In genomic region chr3:157979619-157980018, GRCm38 (mm10) we compare ENCODE assay signal across 23 mouse cellular contexts. TPM values are rescaled to one million over a fixed set of nuclear protein-coding genes. Genes with fewer than 3 reads are reported as not detected.
DNase-seq lines count a peak whose midpoint lies in the region; ATAC-seq lines count a peak whose summit lies in the region.
"Had no signal": no experiment of that assay in that cellular context is flagged by ENCODE, and none has a peak within 500 bp of the region (broad histone marks: within the 10 kb centered on the region; RNA-seq: fewer than 3 reads in every experiment).

No protein-coding gene starts in this region.

- H3K4me3 ChIP-seq in kidney, embryonic 15.5 days (replicated peaks): no peak overlapping the region
- no peak overlapping the region for H3K4me3 ChIP-seq in midbrain, embryonic 15.5 days
- H3K4me3 ChIP-seq in midbrain, embryonic 14.5 days (replicated peaks; ENCODE audit: low read depth, low read length): no peak overlapping the region
- H3K4me3 ChIP-seq: embryonic facial prominence, embryonic 13.5 days; embryonic facial prominence, embryonic 15.5 days; erythroblast, embryonic 14.5 days; forebrain, embryonic 10.5 days; forebrain, embryonic 12.5 days had no signal

- H3K9me3 ChIP-seq in kidney, embryonic 15.5 days (replicated peaks): no peaks in the 10 kb centered on the region
- no peaks in the 10 kb centered on the region for H3K9me3 ChIP-seq in midbrain, embryonic 15.5 days
- no peaks in the 10 kb centered on the region for H3K9me3 ChIP-seq in midbrain, embryonic 14.5 days (ENCODE audit: control insufficient read depth, low read length)
- H3K9me3 ChIP-seq: embryonic facial prominence, embryonic 13.5 days; embryonic facial prominence, embryonic 15.5 days; forebrain, embryonic 10.5 days; forebrain, embryonic 12.5 days had no signal

- DNase-seq in kidney, adult 11 months: no peak
- no peak for DNase-seq in midbrain, embryonic 14.5 days
- DNase-seq: adrenal gland, adult 2 months; adrenal gland, postnatal 10 days; adrenal gland, postnatal 25 days; cerebellum, adult 11 months; cerebellum, adult 18-20 months; cerebellum, adult 8-10 months; cerebellum, adult 9-11 months; cerebellum, postnatal 14 days; cerebellum, postnatal 36 days; embryo, embryonic 11 days had no signal

- H3K27me3 ChIP-seq in kidney, embryonic 15.5 days: no peaks in the 10 kb centered on the region
- H3K27me3 ChIP-seq in midbrain, embryonic 15.5 days (replicated peaks): no peaks in the 10 kb centered on the region
- no peaks in the 10 kb centered on the region for H3K27me3 ChIP-seq in midbrain, embryonic 14.5 days (ENCODE audit: control insufficient read depth, insufficient read depth, low read length)
- H3K27me3 ChIP-seq: CH12.LX; embryonic facial prominence, embryonic 13.5 days; embryonic facial prominence, embryonic 15.5 days; forebrain, embryonic 12.5 days had no signal

- H3K4me2 ChIP-seq in kidney, embryonic 15.5 days: no peak overlapping the region
- H3K4me2 ChIP-seq in midbrain, embryonic 15.5 days: no peak overlapping the region
- H3K4me2 ChIP-seq in midbrain, embryonic 14.5 days (ENCODE audit: low read length): no peak overlapping the region
- H3K4me2 ChIP-seq: embryonic facial prominence, embryonic 13.5 days; embryonic facial prominence, embryonic 15.5 days; forebrain, embryonic 12.5 days had no signal

- H3K36me3 ChIP-seq in kidney, embryonic 15.5 days: peaks cover 32% of the 10 kb centered on the region
- no peaks in the 10 kb centered on the region for H3K36me3 ChIP-seq in midbrain, embryonic 15.5 days (replicated peaks)
- no peaks in the 10 kb centered on the region for H3K36me3 ChIP-seq in midbrain, embryonic 14.5 days (ENCODE audit: control insufficient read depth, insufficient read depth, low read length)
- H3K36me3 ChIP-seq: forebrain, embryonic 12.5 days had no signal

- no peaks in the 10 kb centered on the region for H3K4me1 ChIP-seq in kidney, embryonic 15.5 days
- no peaks in the 10 kb centered on the region for H3K4me1 ChIP-seq in midbrain, embryonic 15.5 days
- H3K4me1 ChIP-seq in midbrain, embryonic 14.5 days (ENCODE audit: control insufficient read depth, insufficient read depth, low read length): no peaks in the 10 kb centered on the region
- H3K4me1 ChIP-seq: embryonic facial prominence, embryonic 13.5 days; embryonic facial prominence, embryonic 15.5 days; forebrain, embryonic 10.5 days; forebrain, embryonic 12.5 days had no signal

- H3K27ac ChIP-seq in kidney, embryonic 15.5 days: no peak overlapping the region
- no peak overlapping the region for H3K27ac ChIP-seq in midbrain, embryonic 15.5 days
- H3K27ac ChIP-seq in midbrain, embryonic 14.5 days (replicated peaks; ENCODE audit: low read depth, low read length): no peak overlapping the region
- H3K27ac ChIP-seq: embryonic facial prominence, embryonic 13.5 days; embryonic facial prominence, embryonic 15.5 days; forebrain, embryonic 10.5 days; forebrain, embryonic 12.5 days had no signal

- ATAC-seq in kidney, embryonic 15.5 days (replicated peaks; ENCODE audit: low FRiP score): peak; percentile 64; the same call in 1 of the 2 replicates
- 0 out of 2 replicates have a peak, but pooled peaks have one; percentile 50 for ATAC-seq in midbrain, embryonic 15.5 days (replicated peaks)
- ATAC-seq in midbrain, embryonic 14.5 days (ENCODE audit: low FRiP score, low TSS enrichment): no peak
- ATAC-seq in CD4-positive, CD25-positive, alpha-beta regulatory T cell, adult 4 months: no peak
- ATAC-seq: forebrain, embryonic 14.5 days; forebrain, embryonic 16.5 days had no signal

- H3K9ac ChIP-seq in kidney, embryonic 15.5 days: no peak overlapping the region
- no peak overlapping the region for H3K9ac ChIP-seq in midbrain, embryonic 15.5 days
- H3K9ac ChIP-seq in midbrain, embryonic 14.5 days (replicated peaks; ENCODE audit: low read length): no peak overlapping the region
- H3K9ac ChIP-seq: embryonic facial prominence, embryonic 13.5 days; embryonic facial prominence, embryonic 15.5 days; forebrain, embryonic 12.5 days had no signal

RNA-seq across cellular contexts. Expression of gene Ankrd13c, which starts 32.6 kb away (rescaled TPM):
- 24.6 and 25.3 TPM in 2 replicates for polyA plus RNA-seq in kidney, embryonic 15.5 days (2015; fragmentation: Nextera tagmentation; extraction: Ambion mirVana)
- 25.9 and 26.4 TPM in 2 replicates for polyA plus RNA-seq in midbrain, embryonic 15.5 days (2015; fragmentation: Nextera tagmentation; extraction: Ambion mirVana)
- 23.2 and 24.9 TPM in 2 replicates for polyA plus RNA-seq in midbrain, embryonic 14.5 days (2014; fragmentation: Nextera tagmentation; extraction: Ambion mirVana)
- 10 to 100 TPM; 35.1 to 47.3 TPM for polyA plus RNA-seq in CD4-positive, CD25-positive, alpha-beta regulatory T cell, adult 4 months (2017; shearing (Covaris generic))

RNA-seq across cellular contexts. Expression of gene Cth, which starts 54.7 kb away (rescaled TPM):
- polyA plus RNA-seq in kidney, embryonic 15.5 days (2015; fragmentation: Nextera tagmentation; extraction: Ambion mirVana): 45.7 and 47.0 TPM in 2 replicates
- polyA plus RNA-seq in midbrain, embryonic 15.5 days (2015; fragmentation: Nextera tagmentation; extraction: Ambion mirVana): 2.3 and 2.6 TPM in 2 replicates
- polyA plus RNA-seq in midbrain, embryonic 14.5 days (2014; fragmentation: Nextera tagmentation; extraction: Ambion mirVana): 2.0 and 3.4 TPM in 2 replicates
- polyA plus RNA-seq in CD4-positive, CD25-positive, alpha-beta regulatory T cell, adult 4 months (2017; shearing (Covaris generic)): not detected
- polyA plus RNA-seq: erythroblast, embryonic 14.5 days had no signal

RNA-seq across cellular contexts. Expression of gene Srsf11, which starts 56.8 kb away (rescaled TPM):
- 286 and 299 TPM in 2 replicates for polyA plus RNA-seq in kidney, embryonic 15.5 days (2015; fragmentation: Nextera tagmentation; extraction: Ambion mirVana)
- polyA plus RNA-seq in midbrain, embryonic 15.5 days (2015; fragmentation: Nextera tagmentation; extraction: Ambion mirVana): 239 and 257 TPM in 2 replicates
- 258 and 287 TPM in 2 replicates for polyA plus RNA-seq in midbrain, embryonic 14.5 days (2014; fragmentation: Nextera tagmentation; extraction: Ambion mirVana)
- 100 to 1,000 TPM; 143 to 150 TPM for polyA plus RNA-seq in CD4-positive, CD25-positive, alpha-beta regulatory T cell, adult 4 months (2017; shearing (Covaris generic))

RNA-seq across cellular contexts. Expression of gene Lrrc40, which starts 56.8 kb away (rescaled TPM):
- polyA plus RNA-seq in kidney, embryonic 15.5 days (2015; fragmentation: Nextera tagmentation; extraction: Ambion mirVana): 59.4 and 61.2 TPM in 2 replicates
- 48.3 and 53.2 TPM in 2 replicates for polyA plus RNA-seq in midbrain, embryonic 15.5 days (2015; fragmentation: Nextera tagmentation; extraction: Ambion mirVana)
- polyA plus RNA-seq in midbrain, embryonic 14.5 days (2014; fragmentation: Nextera tagmentation; extraction: Ambion mirVana): 49.3 and 62.7 TPM in 2 replicates
- polyA plus RNA-seq in CD4-positive, CD25-positive, alpha-beta regulatory T cell, adult 4 months (2017; shearing (Covaris generic)): 10 to 100 TPM; 30.0 to 30.4 TPM

Comparison
In these comparisons a context has a peak if more than half of its experiments do, and no peak if none do; other contexts are left out.
1. ATAC-seq: peak in kidney, embryonic 15.5 days (single experiment) and midbrain, embryonic 15.5 days (single experiment); none in midbrain, embryonic 14.5 days (single experiment) and CD4-positive, CD25-positive, alpha-beta regulatory T cell, adult 4 months (single experiment).
2. RNA of gene Cth, which starts 54.7 kb away (polyA plus RNA-seq): 45.7 to 47.0 TPM in kidney, embryonic 15.5 days; 2.0 to 3.4 TPM in midbrain, embryonic 14.5 days, 2.3 to 2.6 TPM in midbrain, embryonic 15.5 days and not detected in CD4-positive, CD25-positive, alpha-beta regulatory T cell, adult 4 months; every median in the first group is over 10 times any median in the second.